Mouse (Mus musculus) ovary, adult 18-20 months (tissue): ENCODE measurements around the gene Bap1.

Source experiments
- DNase-seq: peaks from one replicate; pipeline ENCODE4 v3.0.0; 2022; ENCODE audit warnings: low spot score, mixed read lengths

Bap1 gene

DNA sequence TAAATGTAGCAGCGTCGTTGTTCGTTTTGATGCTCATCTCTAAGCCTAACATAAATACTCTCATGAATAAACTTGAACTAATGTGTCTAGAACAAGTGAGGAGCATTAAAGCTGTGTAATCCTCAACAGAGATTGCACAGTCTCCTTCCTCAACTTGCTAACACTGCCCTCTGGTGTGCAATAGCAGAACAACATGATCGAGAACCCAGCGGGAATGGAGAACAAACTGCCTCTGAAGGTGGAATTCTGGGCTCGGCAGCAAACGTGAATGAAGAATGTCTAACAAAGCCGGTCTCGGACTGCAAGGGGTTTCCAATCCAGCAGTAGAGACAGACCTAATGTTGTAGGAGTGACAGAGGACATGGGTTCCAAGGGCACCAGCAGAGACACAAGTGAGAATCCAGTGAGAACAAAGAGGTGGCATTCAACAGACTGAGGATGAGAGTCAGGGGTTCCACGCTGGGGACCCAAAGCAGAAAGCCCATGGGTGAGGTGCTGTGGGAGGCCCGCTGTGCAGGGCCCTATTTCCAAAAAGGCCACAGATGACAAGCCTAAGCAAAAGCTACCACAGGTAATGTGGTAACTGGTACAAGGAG is 17.2 kb upstream of the Bap1 start:
- peak; percentile 48 for DNase-seq

DNA sequence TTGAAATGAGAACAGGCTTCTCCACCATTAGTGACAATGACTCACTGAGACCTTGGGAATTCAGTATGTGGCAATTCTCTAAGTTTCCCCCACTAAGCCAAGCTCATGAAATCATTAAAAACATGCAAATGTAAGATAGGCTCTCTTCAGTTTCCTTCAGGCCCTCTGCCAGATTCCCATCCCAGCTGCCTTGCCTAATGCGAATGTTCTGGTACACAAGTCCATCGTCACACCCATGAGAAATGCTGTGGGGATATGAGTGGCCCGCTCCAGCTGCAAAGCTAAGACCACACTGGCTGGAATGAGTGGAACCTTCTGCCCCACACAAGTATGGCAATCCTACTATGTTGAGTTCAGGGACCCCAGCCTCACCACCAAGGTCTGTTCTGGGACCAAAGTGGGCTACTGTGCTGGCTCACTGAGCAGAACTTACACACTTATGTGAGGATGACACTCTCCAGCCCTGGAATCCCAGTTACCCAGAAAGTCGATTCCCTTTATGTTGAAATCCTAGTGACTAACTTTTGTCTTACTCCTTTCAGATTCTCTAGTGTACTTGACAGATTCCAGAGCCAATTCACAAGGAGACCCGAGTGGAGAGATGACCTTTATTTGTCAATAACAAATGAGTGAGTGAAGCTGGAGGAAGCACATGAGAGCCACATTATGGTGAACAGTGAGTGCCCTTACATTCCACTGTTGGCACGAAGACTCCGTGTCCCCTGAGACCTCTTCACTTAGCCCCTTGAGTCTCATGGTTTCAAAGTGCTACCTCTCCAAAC is 14.0 kb upstream of the Bap1 start:
- no peak for DNase-seq

DNA sequence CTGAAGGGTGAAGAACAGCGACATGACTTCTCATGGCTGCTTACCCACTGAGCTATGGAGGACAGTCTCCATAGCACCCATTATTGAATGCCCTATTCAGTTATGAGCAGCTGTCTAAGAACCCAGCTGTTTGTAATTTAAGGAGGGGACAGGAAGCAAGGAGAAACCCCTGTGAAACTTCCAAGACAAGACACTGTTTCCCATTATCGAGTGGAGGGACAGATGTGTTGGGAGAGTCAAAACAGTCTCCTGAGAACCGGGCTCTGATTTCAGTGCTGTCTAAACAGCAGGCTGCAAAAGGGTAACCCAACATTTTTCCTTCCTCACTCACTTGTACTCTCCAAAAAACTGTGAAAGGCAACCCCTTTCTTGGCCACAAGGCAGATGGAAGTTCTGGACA is 10.7 kb upstream of the Bap1 start:
- DNase-seq: no peak

DNA sequence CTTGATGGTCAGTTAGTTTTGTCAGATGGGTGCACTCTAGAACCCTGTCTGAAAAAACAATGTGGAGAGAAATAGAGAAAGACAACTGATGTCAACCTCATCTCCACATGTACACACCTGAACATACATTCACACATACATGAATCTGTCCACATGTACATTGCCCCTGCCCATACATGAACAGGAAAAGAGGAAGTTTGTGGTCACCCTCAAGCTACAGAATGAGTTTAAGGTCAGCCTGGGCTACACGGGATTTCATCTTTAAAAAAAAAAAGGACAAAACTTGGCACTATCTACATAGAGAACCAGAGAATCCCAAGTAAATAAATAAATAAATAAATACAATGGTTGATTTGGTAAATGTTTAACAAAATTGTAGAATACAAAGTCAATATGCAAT is 6.5 kb upstream of the Bap1 start:
- DNase-seq: no peak

DNA sequence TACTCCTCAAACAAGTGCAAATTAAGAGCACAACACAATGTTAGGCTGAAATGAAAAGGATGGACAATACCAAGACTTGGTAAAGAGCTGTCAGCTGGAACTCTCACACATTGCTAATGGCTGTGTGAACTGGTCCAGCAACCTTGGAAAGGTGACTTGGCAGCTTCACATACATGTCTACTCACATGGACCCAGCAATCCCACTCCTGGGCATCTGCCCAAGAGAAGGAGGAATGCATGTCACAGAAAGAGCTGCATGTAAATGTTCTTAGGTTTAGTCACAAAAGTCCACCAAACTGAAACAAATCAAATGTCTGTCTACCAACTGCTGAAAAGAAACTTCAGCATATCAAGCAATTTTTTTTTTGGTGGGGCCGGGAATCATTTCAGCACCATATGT is 5.3 kb upstream of the Bap1 start:
- no peak for DNase-seq

DNA sequence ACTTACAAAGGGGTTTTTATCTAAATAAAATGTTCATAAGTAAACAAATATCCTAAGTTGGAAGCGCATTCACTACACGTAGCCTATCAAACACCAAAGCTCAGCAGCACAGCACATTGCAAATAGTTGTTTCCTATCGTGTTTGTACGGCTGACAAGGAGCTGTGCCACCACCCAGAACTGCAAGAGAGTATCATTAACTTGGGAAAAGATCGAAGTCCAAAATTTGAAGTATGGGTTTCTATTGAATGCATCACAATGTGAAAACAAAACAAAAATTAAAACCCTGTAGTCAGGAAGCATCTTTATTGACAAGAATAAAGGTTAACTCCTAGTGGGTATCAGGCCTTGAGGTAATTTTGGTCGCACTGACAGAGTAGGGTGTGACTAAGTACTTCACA is 2.9 kb upstream of the Bap1 start:
- no peak for DNase-seq

GRCm38 (mm10) chr14:31250222-31251083 is 797 bp upstream of the Bap1 start:
- DNase-seq: no peak

DNA sequence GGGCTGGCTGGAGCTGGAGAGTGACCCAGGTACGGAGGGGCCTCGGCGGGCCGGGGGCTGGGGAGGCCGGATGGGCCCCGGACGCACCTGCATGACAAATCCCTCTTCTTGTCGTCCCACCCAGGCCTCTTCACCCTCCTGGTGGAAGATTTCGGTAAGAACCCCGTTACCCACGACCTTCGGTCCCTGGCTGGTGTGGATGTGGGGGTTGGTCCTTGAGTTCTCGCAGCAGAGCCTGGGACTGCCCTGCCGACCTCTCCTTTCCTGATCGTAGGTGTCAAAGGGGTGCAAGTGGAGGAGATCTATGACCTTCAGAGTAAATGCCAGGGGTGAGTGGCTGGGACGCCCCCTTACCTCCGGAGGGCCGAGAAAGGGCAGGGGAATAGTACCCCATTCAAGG is 376 bp downstream of the Bap1 start:
- no peak for DNase-seq

GRCm38 (mm10) chr14:31252091-31252490 is 841 bp downstream of the Bap1 start:
- DNase-seq: no peak

- no peak for DNase-seq
Observed at GRCm38 (mm10) chr14:31258476-31259050, 7.3 kb downstream of the Bap1 start.

DNA sequence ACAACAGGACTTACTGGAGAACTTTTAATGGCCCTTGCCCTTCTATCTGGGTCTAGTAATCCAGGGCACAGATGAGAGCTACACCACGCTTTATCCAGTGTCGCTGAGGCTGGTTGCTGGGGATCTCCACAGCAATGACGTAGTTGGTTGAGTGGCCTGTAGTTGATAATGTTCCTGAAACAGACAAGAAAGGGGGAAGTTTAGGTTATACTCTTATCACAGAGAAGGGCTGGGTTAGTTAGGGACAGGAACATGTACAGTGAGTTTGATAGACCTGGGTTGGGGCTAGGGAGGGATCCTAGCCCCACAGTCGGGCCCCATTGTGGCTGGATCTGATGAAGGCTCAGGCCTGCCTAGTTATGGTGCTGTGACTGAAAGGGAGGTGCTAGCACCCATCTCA is 9.1 kb downstream of the Bap1 start:
- no peak for DNase-seq

DNA sequence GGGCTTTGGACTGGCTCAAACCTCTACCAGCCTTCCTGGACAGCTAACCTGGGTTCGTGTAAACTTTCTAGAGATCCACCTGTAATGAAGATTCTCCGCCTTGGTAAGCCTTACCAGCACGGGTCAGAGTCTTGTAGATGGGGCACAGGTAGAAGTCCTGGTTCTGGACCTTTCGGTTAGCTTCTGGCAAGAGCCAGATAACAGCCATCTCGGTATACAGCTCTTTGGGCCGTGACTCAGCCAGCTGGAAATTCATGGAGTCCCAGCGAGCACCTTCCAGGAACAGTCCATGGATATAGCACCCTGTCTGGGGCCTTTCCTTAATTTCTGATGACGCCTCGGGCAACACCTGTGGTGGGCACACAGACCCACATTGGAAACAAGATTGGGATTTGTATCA is 9.7 kb downstream of the Bap1 start:
- DNase-seq: no peak

GRCm38 (mm10) chr14:31267649-31268048 is 16.4 kb downstream of the Bap1 start:
- DNase-seq: no peak

GRCm38 (mm10) chr14:31268301-31269001 is 17.2 kb downstream of the Bap1 start:
- no peak for DNase-seq

- DNase-seq: peak; percentile 34
Observed at GRCm38 (mm10) chr14:31269456-31270100, 18.3 kb downstream of the Bap1 start.

DNA sequence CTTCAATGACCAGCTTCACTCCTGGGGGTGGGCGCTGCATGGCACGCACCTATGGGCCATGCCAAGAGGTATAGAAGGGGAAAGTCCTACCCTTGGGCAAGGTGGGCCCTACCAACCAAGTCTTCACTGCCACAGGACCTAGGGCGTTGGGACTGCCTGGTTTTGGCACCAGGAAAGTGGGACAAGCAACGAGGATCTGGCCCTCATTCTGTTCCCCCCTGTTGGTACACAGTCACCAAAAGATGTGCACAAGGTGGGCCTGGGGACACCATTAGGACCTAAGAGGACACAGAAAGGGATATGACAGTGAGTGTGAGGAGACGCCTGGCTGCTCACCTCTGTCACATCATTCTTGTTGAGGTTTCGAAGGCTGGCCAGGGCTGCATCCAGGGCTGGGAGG is 19.9 kb downstream of the Bap1 start:
- no peak for DNase-seq

DNA sequence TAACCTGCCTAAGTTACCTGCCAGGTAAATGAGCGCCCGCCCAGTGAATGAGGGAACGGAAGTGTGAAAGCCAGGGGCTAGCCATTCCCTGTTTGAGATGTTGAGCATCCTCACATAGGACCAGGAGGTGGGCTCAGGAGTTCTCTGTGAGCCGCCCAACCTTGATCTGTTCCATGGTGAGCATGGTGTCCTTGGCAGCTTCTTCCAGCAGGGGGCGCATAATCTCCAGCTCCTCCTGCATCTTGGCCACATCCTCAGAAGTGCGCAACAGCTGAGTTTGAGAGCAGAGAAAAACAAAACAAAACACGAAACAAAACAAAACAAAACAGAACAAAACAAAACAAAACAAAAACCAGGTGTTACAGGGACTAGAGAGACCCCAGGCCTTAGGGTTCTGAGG is 20.9 kb downstream of the Bap1 start:
- DNase-seq: peak; percentile 26

GRCm38 (mm10) chr14:31285728-31286127 is 34.5 kb downstream of the Bap1 start:
- DNase-seq: no peak
